Mouse (Mus musculus): ENCODE data around the gene Arl8b. TPM values are rescaled to one million over a fixed set of nuclear protein-coding genes. Genes with fewer than 3 reads are reported as not detected.
A peak's percentile ranks its signal among the peaks of the same experiment; 100 is the strongest.

Arl8b gene
- 100 to 1,000 TPM; 186 to 217 TPM for total RNA-seq (2021)

DNA sequence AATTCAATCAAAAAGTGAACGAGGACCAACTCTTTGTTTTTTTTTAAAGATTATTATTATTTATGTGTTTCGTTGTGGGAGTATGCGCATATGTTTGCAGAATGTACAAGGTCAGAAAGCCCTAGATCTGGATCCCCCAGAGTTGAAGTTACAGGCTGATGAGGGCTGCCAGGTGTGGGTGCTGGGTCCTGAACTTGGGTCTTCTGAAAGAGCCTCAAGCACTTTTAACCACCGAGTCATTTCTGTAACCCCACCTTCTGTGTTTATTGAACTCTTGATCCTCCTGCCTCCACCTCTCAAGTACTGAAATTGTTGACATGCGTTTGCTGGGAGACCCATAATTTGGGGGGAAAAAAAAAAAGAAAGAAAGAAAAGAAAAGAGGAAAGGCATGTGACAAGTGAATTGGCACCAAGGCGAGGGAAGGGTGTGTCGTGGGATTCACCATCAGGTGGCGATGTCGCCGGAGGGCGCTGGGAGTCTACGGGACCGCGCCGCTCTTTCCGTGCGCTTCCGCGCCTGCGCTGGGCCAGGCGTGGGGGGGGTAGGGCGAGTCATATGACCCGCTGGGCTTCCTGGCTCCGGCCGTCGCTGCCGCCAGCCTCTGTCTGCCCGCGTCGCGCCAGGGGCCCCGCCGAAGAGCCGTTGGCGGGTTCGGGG lies at the start of gene Arl8b:
Gene Arl8b (plus strand): TSS at position 574 of the 658 bp plus-strand sequence.
- peak; percentile 97 to 99 for DNase-seq (ENCODE audit: extremely low spot score in 1 of 2, low spot score in 1 of 2)

DNA sequence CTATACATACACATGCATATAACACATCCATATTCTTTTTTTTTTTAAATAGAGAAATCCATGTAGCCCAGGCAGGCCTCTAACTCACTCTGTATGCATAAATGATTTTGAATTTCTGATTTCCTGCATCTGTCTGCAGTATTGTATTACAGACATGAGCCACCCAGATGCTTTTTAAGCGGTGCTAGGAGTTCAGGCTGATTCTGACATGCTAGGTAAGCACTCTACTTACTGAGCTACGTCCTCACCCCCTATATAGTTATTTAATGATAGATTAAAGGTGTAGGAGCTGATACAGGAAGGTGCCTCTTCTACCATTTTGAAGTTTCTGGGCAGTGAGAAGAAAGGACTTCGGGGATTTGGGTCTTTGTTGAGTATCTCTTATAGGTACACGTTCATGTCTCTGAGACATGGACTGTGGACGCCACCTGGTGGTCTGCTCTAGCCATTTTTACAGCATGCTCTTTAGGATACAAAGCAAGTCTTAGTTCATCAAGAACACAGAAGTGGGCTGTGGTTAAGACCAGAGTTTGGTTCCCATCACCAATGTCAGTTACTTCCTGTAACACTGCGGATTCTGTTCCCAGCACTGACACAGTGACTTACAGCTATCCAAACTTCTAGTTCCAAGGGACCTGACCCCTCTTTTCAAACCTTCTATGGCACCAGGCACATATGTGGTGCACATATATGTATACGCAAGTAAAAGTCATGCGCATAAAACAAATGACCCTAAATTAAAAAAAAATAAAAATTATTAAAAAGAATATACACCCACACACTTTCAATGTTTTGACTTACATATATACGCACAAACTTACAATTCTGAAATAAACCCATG lies 46.8 kb upstream of the Arl8b start:
- peak; percentile 60 to 88 for DNase-seq (ENCODE audit: extremely low spot score in 1 of 2, low spot score in 1 of 2)

DNA sequence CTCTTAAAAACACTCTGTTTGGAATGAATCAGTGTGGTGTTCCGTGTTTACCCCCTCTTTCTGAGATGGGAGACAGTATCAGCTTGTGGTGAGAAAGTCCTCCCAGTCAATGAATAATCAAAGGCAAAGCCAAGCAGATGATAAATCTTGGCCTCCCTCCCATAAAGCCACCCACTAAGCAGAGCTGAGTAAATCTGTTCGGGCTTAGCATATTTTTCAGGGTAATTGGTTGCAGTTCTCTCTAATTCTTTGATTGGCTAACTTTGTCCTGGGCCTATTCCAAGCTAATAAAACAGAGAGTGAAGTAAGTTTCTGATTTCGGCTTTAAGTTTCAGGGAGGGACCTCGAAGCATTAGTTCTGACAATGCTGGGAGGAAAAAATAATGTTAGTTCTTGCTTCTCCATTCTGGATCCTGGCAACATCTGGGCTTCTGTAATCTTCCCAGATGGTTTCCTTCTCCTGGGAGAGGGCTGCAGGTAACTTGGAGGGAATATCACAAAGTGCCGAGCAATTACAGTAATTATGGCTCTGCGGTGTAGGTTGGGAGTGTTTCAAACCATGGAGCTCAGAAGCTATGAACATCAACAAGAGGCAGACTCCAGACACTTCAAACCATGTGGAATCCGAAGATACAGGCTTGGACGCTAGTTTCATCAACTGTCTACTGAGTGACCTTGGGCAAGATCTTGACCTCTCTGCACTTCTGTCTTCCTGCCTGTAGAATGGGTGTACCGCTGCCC lies 44.3 kb upstream of the Arl8b start:
- peak in 1 of 2 experiments; percentile 21 for DNase-seq (ENCODE audit: extremely low spot score in 1 of 2, low spot score in 1 of 2)

DNA sequence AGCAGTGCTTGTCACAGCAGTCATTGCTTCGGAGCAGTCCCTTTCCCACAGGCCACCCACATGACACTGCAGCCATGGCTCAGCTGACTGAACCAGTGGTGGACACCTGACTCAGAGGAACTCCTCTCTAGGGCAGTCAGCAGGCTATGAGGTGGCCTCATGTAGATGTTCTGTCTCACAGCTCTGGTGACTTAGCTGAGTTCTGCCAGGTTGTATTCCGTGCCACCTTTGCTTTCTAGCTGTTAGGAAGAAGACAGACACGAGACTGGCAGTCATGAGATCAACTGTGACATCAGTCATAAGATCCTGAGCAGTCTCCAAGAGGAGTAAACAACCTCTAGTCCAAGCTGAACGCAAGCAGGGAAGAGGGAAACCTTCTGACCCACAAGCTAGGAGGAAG lies 42.3 kb upstream of the Arl8b start:
- DNase-seq (ENCODE audit: extremely low spot score in 1 of 2, low spot score in 1 of 2) = no peak

DNA sequence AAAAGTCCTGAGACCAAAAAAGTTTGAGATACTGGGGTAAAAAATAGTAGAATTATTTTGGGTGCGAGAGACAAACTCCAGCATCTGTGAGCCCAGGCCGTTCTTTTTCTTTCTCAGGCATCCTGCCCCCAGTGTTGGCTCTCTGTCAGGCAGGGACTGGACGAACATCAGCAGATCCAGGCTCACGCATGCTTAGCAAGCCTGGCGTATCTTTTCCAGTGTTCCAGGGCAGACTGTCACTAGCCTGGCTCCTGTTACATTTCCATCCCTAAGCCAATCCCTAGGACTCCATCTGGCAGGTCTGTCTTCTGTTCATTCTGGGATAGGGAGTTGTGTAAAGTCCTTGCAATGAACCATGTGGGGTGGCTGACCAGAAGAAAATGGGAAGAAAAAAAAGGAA lies 39.2 kb upstream of the Arl8b start:
- DNase-seq (ENCODE audit: extremely low spot score in 1 of 2, low spot score in 1 of 2) = no peak

DNA sequence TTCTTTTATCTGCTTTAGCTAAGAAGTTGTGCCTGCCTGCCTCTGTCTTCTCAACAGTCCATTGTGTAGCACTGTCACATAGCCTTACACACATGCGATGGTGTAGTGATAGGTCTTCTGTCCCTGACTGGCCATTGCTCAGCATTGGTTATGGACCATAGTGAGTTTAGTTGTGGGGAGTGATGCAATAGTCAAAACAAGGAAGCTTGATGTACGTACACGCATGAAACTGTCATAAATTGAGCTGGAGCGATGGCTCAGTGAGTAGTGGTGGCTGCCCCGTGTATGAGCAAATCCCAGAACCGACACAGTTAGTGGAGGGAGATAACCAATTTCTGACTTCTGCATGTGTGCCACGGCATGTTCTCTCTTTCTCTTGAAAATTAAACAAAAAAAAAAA lies 31.6 kb upstream of the Arl8b start:
- DNase-seq (ENCODE audit: extremely low spot score in 1 of 2, low spot score in 1 of 2) = no peak

DNA sequence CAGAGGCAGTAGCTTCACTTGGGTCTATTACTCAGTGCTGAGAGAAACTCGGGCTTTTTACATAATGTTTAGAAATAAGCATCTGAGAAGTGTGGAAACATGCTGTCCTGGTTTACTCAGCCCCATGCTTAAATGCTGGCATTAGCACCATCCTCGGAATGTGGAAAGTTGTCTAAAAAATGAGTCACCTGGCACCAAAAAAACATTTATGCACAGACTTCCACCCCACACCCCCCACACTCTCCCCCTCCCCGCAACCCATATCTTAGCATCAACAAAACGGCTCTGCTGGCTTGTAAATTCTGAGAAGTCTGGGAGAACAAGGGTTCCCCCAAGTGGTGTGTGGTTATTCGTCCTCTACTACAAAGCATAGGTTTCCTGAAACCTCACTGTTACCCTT lies 30.5 kb upstream of the Arl8b start:
- DNase-seq (ENCODE audit: extremely low spot score in 1 of 2, low spot score in 1 of 2) = no peak

DNA sequence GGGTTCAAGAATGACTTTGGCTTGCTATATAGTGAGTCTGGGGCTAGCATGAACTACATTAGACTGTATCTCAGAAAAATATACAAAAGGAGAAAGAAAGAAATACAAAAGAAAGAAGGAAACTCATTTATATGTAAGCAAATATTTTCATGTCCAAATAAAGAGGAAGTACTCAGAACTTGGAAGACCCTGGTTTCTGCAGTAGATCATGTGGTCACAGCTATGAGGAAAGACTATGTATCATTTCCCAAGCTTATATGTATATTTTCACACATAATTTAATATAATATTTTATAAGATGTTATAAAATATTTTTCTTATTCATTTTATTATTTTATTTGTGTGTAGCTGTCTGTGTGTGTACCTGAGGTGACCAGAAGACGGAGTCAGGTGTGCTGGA lies 29.4 kb upstream of the Arl8b start:
- DNase-seq (ENCODE audit: extremely low spot score in 1 of 2, low spot score in 1 of 2) = no peak

DNA sequence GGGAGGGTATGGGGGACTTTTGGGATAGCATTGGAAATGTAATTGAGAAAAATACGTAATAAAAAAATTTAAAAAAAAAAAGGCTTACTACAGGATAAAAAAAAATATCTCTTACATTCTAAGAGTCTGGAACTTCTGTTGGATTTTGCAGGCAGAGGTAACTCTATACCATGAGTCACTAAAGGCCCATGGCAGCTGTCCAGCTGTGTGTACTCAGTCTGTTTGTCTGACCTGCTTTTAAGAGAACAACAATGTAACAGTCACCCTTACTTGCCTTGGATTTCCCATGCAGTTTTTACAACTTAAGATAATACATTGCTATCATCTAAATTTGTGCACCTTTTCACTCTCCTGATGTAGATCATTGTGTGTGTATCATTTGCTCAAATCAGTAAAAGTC lies 28.5 kb upstream of the Arl8b start:
- no peak for DNase-seq (ENCODE audit: extremely low spot score in 1 of 2, low spot score in 1 of 2)

DNA sequence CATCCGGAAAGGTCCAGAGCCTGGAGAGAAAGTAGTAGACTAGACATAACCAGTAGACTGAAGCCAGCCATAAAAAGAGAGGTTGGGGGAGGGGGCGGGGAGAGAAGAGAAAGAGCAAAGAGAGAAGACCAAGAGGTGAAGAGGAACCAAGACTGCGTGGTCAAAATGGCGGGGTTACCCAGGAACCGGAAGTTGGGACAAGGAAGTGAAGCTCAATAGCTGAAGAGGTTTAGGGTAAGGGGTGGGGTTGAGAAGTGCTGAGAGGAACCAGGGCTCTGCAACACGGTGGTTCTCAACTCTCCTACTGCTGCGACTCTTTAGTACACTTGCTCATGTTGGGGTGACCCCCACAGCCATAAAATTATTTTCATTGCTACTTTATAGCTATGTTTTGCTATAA lies 27.0 kb upstream of the Arl8b start:
- no peak for DNase-seq (ENCODE audit: extremely low spot score in 1 of 2, low spot score in 1 of 2)

DNA sequence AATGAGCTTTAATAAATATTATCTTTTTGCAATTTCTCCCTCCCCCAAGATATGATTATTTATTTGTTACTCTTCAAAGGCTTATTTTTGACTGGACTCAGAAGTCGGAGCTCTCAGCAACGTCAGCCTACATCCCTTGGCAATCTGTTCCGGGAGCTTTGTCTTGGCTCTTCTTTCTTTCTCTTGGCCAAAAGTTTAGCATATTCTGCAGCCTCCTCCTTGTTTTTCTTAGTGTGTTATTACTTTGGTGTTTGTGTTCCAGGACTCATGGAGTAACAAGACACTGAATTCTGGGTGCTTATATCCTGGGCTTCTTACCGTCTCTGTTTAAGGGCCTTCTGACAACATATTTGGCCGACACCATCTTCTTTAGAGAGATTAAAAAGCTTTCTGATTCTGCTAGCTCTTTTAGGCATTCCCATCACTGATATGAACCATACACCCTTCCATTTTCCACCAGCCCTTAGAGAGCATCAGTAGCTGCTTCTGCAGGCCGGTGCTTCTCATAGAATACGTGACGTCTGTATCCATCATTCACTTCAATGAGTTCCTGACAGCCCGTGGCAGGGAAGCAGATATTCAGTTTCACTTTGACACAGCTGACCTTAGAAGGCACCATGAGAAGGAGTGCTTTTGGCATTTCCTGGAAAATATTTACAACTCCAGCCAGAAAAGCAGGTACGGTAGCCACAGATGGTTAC lies 23.8 kb upstream of the Arl8b start:
- no peak for DNase-seq (ENCODE audit: extremely low spot score in 1 of 2, low spot score in 1 of 2)

DNA sequence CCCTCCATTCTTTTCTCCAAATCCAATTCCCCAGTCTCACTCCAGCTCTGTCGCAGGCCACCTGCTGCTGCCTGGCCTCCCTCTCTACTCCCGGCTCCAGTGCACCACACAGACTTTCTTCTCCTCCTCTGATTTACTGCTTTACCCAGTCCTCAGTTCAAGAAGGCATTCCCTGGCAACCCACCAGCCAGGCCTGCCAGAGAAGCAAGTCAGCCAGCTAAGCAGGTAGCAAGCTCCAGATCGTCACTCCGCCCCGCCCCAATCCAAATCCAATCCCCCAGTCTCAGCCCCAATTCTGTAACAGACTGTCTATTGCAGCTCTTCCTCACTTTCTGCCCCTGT lies 23.2 kb upstream of the Arl8b start:
- no peak for DNase-seq (ENCODE audit: extremely low spot score in 1 of 2, low spot score in 1 of 2)

DNA sequence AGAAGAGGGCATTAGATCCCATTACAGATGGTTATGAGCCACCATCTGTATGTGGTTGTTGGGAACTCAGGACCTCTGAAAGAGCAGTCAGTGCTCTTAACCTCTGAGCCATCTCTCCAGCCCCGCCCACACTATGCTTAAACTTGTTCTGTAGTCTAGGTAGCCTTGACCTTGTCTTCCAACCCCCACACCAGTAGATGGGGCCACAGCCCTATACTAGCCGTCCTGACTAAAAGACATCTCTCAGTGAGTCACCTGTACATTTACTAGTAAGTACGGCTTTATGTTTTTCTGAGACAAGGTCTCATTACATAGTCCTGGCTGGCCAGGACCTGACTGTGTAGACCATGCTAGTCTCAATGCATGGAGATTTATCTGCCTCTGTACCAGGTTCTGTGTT lies 12.0 kb upstream of the Arl8b start:
- no peak for DNase-seq (ENCODE audit: extremely low spot score in 1 of 2, low spot score in 1 of 2)

DNA sequence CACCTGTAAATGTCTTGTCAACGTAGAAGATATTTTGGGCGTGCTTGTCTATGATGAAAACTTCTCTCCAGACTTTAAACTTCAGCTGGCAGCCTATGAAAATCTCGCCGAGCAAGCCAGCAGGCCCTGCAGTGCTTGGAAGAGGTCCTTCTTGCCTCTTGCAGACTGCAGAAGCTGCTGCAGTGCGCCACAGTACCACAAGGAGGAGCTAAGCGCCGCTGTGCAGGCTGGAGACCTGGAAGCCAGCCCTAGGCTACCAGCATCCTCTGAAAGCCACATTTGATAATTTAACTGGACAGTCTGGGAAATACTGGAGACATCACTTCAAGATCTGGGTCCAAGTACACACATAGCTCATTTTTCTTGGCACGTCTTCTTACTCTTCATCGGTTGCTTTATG lies 10.0 kb upstream of the Arl8b start:
- DNase-seq (ENCODE audit: extremely low spot score in 1 of 2, low spot score in 1 of 2) = peak; percentile 79 to 94

DNA sequence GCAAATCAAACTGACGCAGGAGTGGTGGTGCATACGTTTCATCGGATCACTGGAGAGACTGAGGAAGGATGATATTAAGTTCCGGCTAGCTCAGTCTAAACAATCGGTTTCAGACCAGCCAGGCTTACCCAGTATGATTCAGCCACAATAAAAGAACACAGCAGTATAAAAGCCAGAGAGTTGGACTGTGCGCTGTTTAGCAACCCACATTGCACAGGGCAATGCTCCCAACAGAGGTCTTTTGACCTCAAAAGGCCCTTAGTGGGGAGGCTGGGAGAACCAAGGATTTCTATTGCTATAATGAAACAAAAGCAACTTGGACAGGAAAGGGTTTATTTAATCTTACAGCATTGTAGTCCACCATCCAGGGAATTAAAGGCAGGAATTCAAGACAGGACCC lies 9.4 kb upstream of the Arl8b start:
- DNase-seq (ENCODE audit: extremely low spot score in 1 of 2, low spot score in 1 of 2) = no peak

DNA sequence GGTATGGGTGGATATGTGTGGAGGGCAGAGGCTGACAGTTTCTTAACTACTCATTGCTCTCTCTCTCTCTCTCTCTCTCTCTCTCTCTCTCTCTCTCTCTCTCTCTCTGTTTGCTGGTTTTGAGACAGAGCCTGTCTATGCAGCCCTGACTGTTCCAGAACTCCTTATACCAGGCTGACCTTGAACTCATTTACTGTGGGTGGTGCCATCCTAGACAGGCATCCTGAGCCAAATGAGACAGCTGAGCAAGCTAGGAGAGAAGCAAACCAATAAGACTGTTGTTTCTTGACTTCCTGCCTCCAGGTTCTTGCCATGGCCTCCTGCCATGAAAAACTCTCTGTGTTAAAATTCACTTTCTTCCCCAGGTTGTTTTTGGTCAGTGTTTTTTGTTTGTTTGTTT lies 6.6 kb upstream of the Arl8b start:
- no peak for DNase-seq (ENCODE audit: extremely low spot score in 1 of 2, low spot score in 1 of 2)

DNA sequence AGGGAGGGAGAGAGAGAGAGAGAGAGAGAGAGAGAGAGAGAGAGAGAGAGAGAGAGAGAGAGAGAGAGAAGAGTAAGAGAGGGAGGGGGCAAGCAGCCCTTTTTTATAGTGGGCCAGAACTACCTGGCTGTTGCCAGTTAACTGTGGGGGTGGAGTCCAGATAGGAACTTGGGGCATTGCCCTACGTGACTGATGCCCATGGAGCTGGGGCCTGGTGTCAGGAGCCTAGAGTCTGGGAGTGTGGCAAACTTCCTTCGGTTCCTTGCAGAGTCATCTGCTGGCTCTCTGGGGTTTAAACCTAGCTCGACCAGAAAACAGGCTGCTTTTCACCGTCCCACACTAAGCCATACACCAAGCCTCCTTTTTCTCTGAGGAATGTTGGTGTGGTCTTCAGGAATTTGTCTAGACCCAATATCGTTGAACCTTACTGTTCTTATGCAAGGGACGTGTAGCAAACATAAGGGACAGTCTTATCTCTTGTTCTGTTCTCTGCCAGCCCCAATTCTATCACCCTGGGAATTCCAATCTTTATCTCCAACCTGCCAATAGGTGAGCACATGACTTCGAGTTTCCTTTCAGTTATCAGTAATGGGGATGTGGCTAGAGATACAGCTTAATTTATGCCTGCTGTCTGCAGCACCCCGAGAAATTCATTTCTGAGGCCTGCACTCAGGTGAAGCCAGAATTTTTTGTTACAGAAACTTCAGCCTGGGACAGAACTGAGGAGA lies 5.2 kb upstream of the Arl8b start:
- no peak for DNase-seq (ENCODE audit: extremely low spot score in 1 of 2, low spot score in 1 of 2)

DNA sequence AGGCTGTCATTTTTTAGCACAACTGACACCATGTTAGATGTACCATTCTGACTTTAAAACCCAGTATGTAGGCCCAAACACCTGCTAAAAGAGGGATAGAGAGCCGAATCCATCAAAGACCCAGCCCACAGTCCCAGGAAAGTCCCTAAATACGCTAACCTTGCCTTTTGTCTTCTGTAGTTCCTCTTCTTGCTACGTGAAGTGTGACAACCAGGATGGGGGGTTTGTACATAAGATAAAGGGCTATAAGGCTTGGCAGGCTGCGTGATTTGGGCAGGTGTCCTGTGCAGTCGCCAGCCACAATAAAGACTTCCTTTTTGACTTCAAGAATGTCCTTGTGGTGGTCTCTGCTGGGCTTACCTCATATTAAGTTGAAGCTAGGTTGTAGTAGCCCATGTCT lies 4.5 kb upstream of the Arl8b start:
- DNase-seq (ENCODE audit: extremely low spot score in 1 of 2, low spot score in 1 of 2) = no peak

DNA sequence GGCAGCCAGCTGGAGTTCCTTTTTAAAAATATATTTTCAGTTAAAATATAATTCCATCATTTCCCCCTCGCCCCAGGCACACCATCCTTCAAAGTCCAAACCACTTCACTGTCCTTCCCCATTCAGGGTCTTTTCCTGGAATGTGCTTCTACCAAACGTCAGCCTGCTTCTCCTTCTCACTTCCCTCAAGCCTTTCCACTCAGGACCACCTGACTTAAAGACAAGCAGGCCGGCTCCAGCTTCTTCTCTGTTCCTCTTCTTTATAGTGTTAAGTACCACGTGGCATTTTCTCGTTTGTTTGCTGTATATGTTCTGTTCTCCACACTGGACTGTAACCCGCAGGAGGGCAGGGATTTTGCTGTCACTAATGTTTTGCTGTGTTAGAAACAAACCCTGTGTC lies 1.0 kb upstream of the Arl8b start:
- DNase-seq (ENCODE audit: extremely low spot score in 1 of 2, low spot score in 1 of 2) = no peak

DNA sequence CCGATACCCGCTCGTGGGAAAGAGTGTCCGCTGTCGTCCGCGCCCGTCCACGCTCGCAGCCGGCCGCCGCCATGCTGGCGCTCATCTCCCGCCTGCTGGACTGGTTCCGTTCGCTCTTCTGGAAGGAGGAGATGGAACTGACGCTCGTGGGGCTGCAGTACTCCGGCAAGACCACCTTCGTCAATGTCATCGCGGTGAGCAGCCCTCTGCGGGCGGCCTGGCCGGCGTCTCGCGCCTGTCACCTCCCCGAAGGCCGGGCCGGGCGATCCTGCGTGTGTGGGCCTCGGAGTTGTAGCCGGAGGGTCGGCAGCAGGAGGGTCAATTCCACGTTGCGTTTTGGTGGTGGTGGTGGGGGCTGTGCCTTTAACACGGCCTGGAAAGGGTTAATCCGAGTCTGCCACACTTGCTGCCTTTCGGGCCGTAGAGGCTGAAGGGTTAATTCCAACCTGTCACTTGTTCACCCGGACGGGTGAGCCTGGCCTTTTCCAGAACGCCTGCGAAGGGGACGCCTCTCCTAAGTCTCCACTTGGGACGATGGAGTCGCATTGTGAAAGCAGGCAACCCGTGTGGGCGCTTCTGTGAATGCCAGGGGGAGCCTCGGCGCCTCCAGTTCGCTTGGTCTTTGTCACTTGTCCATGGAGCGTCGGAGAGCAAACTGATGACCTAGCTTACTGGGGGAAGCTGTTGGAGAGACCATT lies 434 bp downstream of the Arl8b start:
- peak; percentile 16 to 20 for DNase-seq (ENCODE audit: extremely low spot score in 1 of 2, low spot score in 1 of 2)
